Mouse (Mus musculus): ENCODE data around the gene Tnfsfm13.

DNA sequence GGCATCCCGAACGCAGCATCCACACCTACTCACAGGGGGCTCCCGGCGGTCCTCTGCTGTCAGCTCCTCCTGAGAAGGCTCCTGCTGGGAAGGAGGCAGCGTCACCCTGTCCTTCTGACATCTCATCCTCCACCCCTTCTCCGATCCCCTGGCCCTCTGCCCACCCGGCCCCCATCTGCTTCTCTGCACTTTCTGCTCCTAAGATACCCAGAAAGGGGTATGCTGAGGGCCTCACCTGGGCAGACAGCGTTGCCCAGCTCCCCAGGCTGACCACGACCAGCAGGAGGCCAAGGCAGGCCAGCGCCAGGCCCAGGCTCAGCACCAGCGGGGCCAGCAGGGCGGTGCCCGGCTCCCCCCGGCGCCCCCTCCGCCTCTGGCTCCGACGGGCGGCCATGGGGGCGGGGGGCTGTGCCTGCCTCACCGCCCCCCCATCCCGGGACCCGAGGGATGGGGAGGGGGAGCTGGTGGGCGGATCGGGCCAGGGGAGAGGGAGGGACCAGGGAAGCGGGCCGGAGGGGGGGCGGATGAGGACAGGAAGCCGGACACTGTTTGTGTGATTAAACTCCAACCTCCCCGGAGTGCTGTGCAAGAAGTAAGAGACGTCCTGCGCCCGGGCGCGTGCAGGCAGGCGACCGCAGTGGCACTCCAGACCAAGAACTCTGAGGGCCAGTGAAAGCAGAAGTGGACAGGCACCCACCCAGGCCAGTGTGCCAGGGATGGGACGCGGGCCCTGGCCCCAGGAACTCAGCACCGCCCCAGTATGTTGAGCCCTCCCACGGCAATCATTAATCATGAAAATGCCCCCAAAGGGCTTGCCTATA, at the start of gene Tnfsfm13, which contains the start of gene Tnfsf12:
- TF ChIP-seq CTCF (IDR thresholded peaks at IDR 0.05; ENCODE audit: low read depth) (no peak), EP300 (IDR thresholded peaks at IDR 0.05; ENCODE audit: low read depth) (no peak)

All from liver, embryonic 14.5 days (tissue).